Mouse (Mus musculus): ENCODE data around the gene Jarid2. TPM values are rescaled to one million over a fixed set of nuclear protein-coding genes. Genes with fewer than 3 reads are reported as not detected.

The Jarid2 gene
- polyA plus RNA-seq, 1 experiment, result 3.9 TPM

- no peaks in the 10 kb centered on the region for H3K36me3 ChIP-seq (ENCODE audit: control insufficient read depth, insufficient read depth)
- no peak for TF ChIP-seq TCF12 (IDR thresholded peaks at IDR 0.05; ENCODE audit: insufficient read depth, poor library complexity, severe bottlenecking)
- no peak for TF ChIP-seq POLR2A (IDR thresholded peaks at IDR 0.05; ENCODE audit: insufficient read length, low read depth)
- TF ChIP-seq SRF (IDR thresholded peaks at IDR 0.05; ENCODE audit: control insufficient read depth, insufficient read length, low read depth), result no peak
- TF ChIP-seq USF1 (IDR thresholded peaks at IDR 0.05; ENCODE audit: low read depth), result no peak
- no peak for TF ChIP-seq CEBPB (IDR thresholded peaks at IDR 0.05; ENCODE audit: insufficient read depth, poor library complexity, severe bottlenecking)
- no peak for TF ChIP-seq MYOG (IDR thresholded peaks at IDR 0.05; ENCODE audit: control insufficient read depth in 1 of 3, insufficient read depth in 1 of 3, insufficient read length in 2 of 3, low read depth in 2 of 3)
- no peak for TF ChIP-seq REST (IDR thresholded peaks at IDR 0.05; ENCODE audit: insufficient read depth, insufficient read length)
- no peak for TF ChIP-seq MYOD1 (IDR thresholded peaks at IDR 0.05; ENCODE audit: control insufficient read depth in 1 of 3, insufficient read length in 2 of 3, low read depth in 2 of 3)
- TF ChIP-seq TCF3 (IDR thresholded peaks at IDR 0.05; ENCODE audit: insufficient read length, low read depth), result no peak
- TF ChIP-seq POLR2AphosphoS2 (IDR thresholded peaks at IDR 0.05; ENCODE audit: insufficient read length, low read depth), result no peak
- no peak for TF ChIP-seq E2F4 (IDR thresholded peaks at IDR 0.05; ENCODE audit: insufficient read depth)
- no peak for TF ChIP-seq MAX (IDR thresholded peaks at IDR 0.05; ENCODE audit: low read depth)
Measured at GRCm38 (mm10) chr13:44822578-44822977, 93.3 kb downstream of the Jarid2 start.

GRCm38 (mm10) chr13:44828903-44829302 is 99.6 kb downstream of the Jarid2 start:
- H3K27me3 ChIP-seq (ENCODE audit: control insufficient read depth, insufficient read depth, insufficient read length), result no peaks in the 10 kb centered on the region
- no peak overlapping the region for H3K4me2 ChIP-seq (ENCODE audit: low read depth)
- TF ChIP-seq MYOD1 (IDR thresholded peaks at IDR 0.05; ENCODE audit: control insufficient read depth in 1 of 3, insufficient read length in 2 of 3, low read depth in 2 of 3) (no peak), POLR2A (IDR thresholded peaks at IDR 0.05; ENCODE audit: insufficient read length, low read depth) (no peak), MAX (IDR thresholded peaks at IDR 0.05; ENCODE audit: low read depth) (no peak)
- H3K36me3 ChIP-seq (ENCODE audit: control insufficient read depth, insufficient read depth), result no peaks in the 10 kb centered on the region
- peaks cover 12% of the 10 kb centered on the region for H3K79me2 ChIP-seq (ENCODE audit: control insufficient read depth, insufficient read depth)
- no peak overlapping the region for H3K4me3 ChIP-seq
- H3ac ChIP-seq (ENCODE audit: control insufficient read depth, insufficient read length), result no peak overlapping the region

More at GRCm38 (mm10) chr13:44822578-44822977, 93.3 kb downstream of the Jarid2 start:
- H3K27me3 ChIP-seq (ENCODE audit: control insufficient read depth, insufficient read depth, insufficient read length), result no peaks in the 10 kb centered on the region
- H3K4me3 ChIP-seq, result no peak overlapping the region
- peaks cover 38% of the 10 kb centered on the region for H3K79me2 ChIP-seq (ENCODE audit: control insufficient read depth, insufficient read depth)
- no peak overlapping the region for H3K4me2 ChIP-seq (ENCODE audit: low read depth)
- no peak overlapping the region for H3ac ChIP-seq (ENCODE audit: control insufficient read depth, insufficient read length)

GRCm38 (mm10) chr13:44832104-44832503 is 102.8 kb downstream of the Jarid2 start:
- no peak overlapping the region for H3ac ChIP-seq (ENCODE audit: control insufficient read depth, insufficient read length)
- no peak overlapping the region for H3K4me2 ChIP-seq (ENCODE audit: low read depth)
- TF ChIP-seq POLR2AphosphoS2 (IDR thresholded peaks at IDR 0.05; ENCODE audit: insufficient read length, low read depth) (no peak), USF1 (IDR thresholded peaks at IDR 0.05; ENCODE audit: low read depth) (no peak), E2F4 (IDR thresholded peaks at IDR 0.05; ENCODE audit: insufficient read depth) (no peak), CEBPB (IDR thresholded peaks at IDR 0.05; ENCODE audit: insufficient read depth, poor library complexity, severe bottlenecking) (no peak), TCF12 (IDR thresholded peaks at IDR 0.05; ENCODE audit: insufficient read depth, poor library complexity, severe bottlenecking) (no peak), SRF (IDR thresholded peaks at IDR 0.05; ENCODE audit: control insufficient read depth, insufficient read length, low read depth) (no peak), TCF3 (IDR thresholded peaks at IDR 0.05; ENCODE audit: insufficient read length, low read depth) (no peak), MYOD1 (IDR thresholded peaks at IDR 0.05; ENCODE audit: control insufficient read depth in 1 of 3, insufficient read length in 2 of 3, low read depth in 2 of 3) (no peak), MYOG (IDR thresholded peaks at IDR 0.05; ENCODE audit: control insufficient read depth in 1 of 3, insufficient read depth in 1 of 3, insufficient read length in 2 of 3, low read depth in 2 of 3) (no peak), POLR2A (IDR thresholded peaks at IDR 0.05; ENCODE audit: insufficient read length, low read depth) (no peak)
- no peaks in the 10 kb centered on the region for H3K36me3 ChIP-seq (ENCODE audit: control insufficient read depth, insufficient read depth)
- peaks cover 11% of the 10 kb centered on the region for H3K79me2 ChIP-seq (ENCODE audit: control insufficient read depth, insufficient read depth)
- H3K27me3 ChIP-seq (ENCODE audit: control insufficient read depth, insufficient read depth, insufficient read length), result no peaks in the 10 kb centered on the region
- no peak overlapping the region for H3K4me3 ChIP-seq

- Histone ChIP-seq H3K4me3 (no peak overlapping the region), H3K36me3 (ENCODE audit: control insufficient read depth, insufficient read depth) (no peaks in the 10 kb centered on the region), H3K4me2 (ENCODE audit: low read depth) (no peak overlapping the region), H3K79me2 (ENCODE audit: control insufficient read depth, insufficient read depth) (peaks cover 5% of the 10 kb centered on the region), H3ac (ENCODE audit: control insufficient read depth, insufficient read length) (no peak overlapping the region), H3K27me3 (ENCODE audit: control insufficient read depth, insufficient read depth, insufficient read length) (no peaks in the 10 kb centered on the region)
- TF ChIP-seq TCF12 (IDR thresholded peaks at IDR 0.05; ENCODE audit: insufficient read depth, poor library complexity, severe bottlenecking) (no peak), USF1 (IDR thresholded peaks at IDR 0.05; ENCODE audit: low read depth) (no peak), CEBPB (IDR thresholded peaks at IDR 0.05; ENCODE audit: insufficient read depth, poor library complexity, severe bottlenecking) (no peak), MAX (IDR thresholded peaks at IDR 0.05; ENCODE audit: low read depth) (no peak), POLR2AphosphoS2 (IDR thresholded peaks at IDR 0.05; ENCODE audit: insufficient read length, low read depth) (no peak), REST (IDR thresholded peaks at IDR 0.05; ENCODE audit: insufficient read depth, insufficient read length) (no peak), MYOG (IDR thresholded peaks at IDR 0.05; ENCODE audit: control insufficient read depth in 1 of 3, insufficient read depth in 1 of 3, insufficient read length in 2 of 3, low read depth in 2 of 3) (no peak)
Measured at GRCm38 (mm10) chr13:44832866-44833265, 103.6 kb downstream of the Jarid2 start.

GRCm38 (mm10) chr13:44833353-44833752 is 104.1 kb downstream of the Jarid2 start:
- Histone ChIP-seq H3K4me2 (ENCODE audit: low read depth) (no peak overlapping the region), H3K4me3 (no peak overlapping the region), H3K36me3 (ENCODE audit: control insufficient read depth, insufficient read depth) (no peaks in the 10 kb centered on the region), H3K79me2 (ENCODE audit: control insufficient read depth, insufficient read depth) (peaks cover 5% of the 10 kb centered on the region), H3ac (ENCODE audit: control insufficient read depth, insufficient read length) (no peak overlapping the region), H3K27me3 (ENCODE audit: control insufficient read depth, insufficient read depth, insufficient read length) (no peaks in the 10 kb centered on the region)
- TF ChIP-seq TCF12 (IDR thresholded peaks at IDR 0.05; ENCODE audit: insufficient read depth, poor library complexity, severe bottlenecking) (no peak), REST (IDR thresholded peaks at IDR 0.05; ENCODE audit: insufficient read depth, insufficient read length) (no peak), POLR2AphosphoS2 (IDR thresholded peaks at IDR 0.05; ENCODE audit: insufficient read length, low read depth) (no peak), TCF3 (IDR thresholded peaks at IDR 0.05; ENCODE audit: insufficient read length, low read depth) (no peak), MAX (IDR thresholded peaks at IDR 0.05; ENCODE audit: low read depth) (no peak), POLR2A (IDR thresholded peaks at IDR 0.05; ENCODE audit: insufficient read length, low read depth) (no peak), MYOG (IDR thresholded peaks at IDR 0.05; ENCODE audit: control insufficient read depth in 1 of 3, insufficient read depth in 1 of 3, insufficient read length in 2 of 3, low read depth in 2 of 3) (no peak), E2F4 (IDR thresholded peaks at IDR 0.05; ENCODE audit: insufficient read depth) (no peak), MYOD1 (IDR thresholded peaks at IDR 0.05; ENCODE audit: control insufficient read depth in 1 of 3, insufficient read length in 2 of 3, low read depth in 2 of 3) (no peak), SRF (IDR thresholded peaks at IDR 0.05; ENCODE audit: control insufficient read depth, insufficient read length, low read depth) (no peak), CEBPB (IDR thresholded peaks at IDR 0.05; ENCODE audit: insufficient read depth, poor library complexity, severe bottlenecking) (no peak), USF1 (IDR thresholded peaks at IDR 0.05; ENCODE audit: low read depth) (no peak)
